Mouse (Mus musculus) erythroid progenitor cell, adult 5-6 weeks (primary cell): ENCODE measurements around the gene Slc9a3r2. TPM values are rescaled to one million over a fixed set of nuclear protein-coding genes. Genes with fewer than 3 reads are reported as not detected.

Experiments
- ATAC-seq: replicated peaks from 2 replicates; pipeline ENCODE4 v1.8.0; 2016; ENCODE audit warnings: moderate number of reproducible peaks, mild to moderate bottlenecking, moderate TSS enrichment, inconsistent platforms; ENCODE audit not compliant: poor library complexity, low FRiP score, severe bottlenecking
- total RNA-seq, 2 experiments: library from RNA; stranded (forward) in 1 of 2; stranded (reverse) in 1 of 2; fragments of 150-400 nt in 1 of 2; fragments of 186-747, 209-891 nt in 1 of 2; gene quantifications; 2 replicates each; pipeline versions ENCODE4 v1.2.3 to v1.2.4; 2015 to 2017; ENCODE audit warnings: low replicate concordance in 2 of 2

Slc9a3r2 gene
- total RNA-seq, 2 experiments from 2014 or later, result 0.84 TPM; not detected in 1

GRCm38 (mm10) chr17:24640581-24640980 lies 9.5 kb downstream of the Slc9a3r2 start:
- no peak for ATAC-seq

GRCm38 (mm10) chr17:24640119-24640518 lies 10.0 kb downstream of the Slc9a3r2 start:
- ATAC-seq, result no peak

DNA sequence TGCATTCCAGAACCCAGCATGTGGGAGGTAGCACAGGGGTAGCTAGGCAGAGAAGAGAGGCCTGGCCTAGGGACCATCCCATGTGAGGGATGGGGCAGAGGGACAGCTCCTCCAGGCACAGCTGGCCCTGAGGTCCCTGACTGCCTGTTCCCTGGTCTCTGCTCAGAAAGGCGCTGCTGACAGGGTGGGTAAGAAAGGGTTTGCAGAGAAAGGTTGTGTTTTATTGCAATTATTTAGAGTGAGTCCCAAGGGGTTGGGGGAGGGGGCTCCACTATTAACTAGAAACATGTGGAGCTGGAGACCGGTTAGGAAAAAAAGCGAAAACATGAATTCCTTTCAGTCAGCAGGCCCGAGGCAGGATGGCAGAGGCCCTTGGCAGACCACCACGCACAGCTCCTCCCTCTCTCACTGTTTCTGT lies 10.5 kb downstream of the Slc9a3r2 start:
- no peak for ATAC-seq

GRCm38 (mm10) chr17:24638840-24639239 lies 11.3 kb downstream of the Slc9a3r2 start:
- ATAC-seq, result no peak

GRCm38 (mm10) chr17:24638214-24638613 lies 11.9 kb downstream of the Slc9a3r2 start:
- ATAC-seq, result no peak

DNA sequence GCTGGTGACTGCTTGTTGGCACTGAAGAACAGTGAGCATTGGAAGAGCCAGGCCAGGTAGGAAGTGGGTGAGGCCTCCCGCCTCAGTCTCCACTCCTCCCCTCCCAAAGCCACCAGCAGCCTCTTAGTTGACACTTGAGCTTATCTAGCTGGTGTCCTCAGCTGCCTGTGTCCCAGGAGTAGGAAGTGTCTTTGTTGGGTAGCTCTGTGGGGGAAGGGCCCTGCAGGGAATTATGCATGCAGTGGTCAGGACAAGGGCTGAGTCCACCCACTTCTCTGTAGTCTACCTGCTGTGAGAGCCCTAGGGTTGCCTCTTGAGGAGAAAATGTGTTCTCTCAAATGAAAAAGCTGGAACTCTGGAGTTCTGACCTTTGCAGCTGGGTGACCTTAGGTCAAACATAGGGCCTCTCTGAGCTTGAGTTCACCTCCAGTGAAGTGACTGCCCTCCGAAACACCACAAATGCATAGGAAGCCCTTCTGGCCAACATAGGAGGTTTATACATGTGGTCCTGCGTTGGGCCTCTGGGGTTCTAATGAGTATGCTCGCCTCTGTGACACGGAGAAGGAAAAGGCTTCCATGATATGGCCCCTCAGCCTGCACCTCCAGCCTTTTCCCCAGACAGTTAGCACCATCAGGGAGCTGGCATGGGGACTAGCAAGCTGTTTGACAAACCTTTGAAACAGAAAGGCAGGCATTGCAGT lies 13.2 kb downstream of the Slc9a3r2 start:
- no peak for ATAC-seq

- no peak for ATAC-seq
Measured at GRCm38 (mm10) chr17:24635694-24636093, 14.4 kb downstream of the Slc9a3r2 start.

GRCm38 (mm10) chr17:24635024-24635423 lies 15.1 kb downstream of the Slc9a3r2 start:
- ATAC-seq, result no peak

- ATAC-seq, result no peak
Measured at GRCm38 (mm10) chr17:24633831-24634230, 16.3 kb downstream of the Slc9a3r2 start.

DNA sequence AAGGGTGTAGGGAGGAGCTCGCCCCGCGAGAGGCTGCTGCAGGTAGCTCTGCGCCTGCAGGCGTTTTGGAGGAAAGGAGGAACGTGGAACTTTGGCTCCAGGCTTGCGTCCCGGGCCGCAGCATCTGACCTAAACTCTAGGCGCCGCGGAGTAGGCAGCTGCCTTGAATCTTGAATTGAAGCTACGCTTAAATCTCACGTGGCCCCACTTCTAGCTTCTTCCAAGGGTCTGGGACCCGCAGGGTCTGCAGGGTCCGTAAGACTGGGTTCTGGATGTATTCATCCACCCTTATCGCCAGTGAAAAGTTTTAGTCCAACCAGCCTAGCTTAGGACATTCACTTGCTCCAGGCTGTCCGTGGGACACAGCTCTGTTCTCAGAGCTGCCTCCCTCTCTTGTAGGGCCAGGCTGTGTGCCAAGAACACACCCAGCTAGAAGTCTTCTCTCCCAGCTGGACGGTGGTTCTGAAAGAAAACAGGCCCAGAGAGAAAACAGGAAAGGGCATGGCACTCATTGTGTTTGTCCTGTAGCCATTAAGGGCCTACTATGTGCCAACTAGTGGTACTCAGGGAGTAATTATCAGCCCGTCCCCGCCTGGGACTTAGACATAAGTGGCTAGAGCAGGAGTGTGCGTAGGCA lies 17.2 kb downstream of the Slc9a3r2 start:
- peak; percentile 64 for ATAC-seq

DNA sequence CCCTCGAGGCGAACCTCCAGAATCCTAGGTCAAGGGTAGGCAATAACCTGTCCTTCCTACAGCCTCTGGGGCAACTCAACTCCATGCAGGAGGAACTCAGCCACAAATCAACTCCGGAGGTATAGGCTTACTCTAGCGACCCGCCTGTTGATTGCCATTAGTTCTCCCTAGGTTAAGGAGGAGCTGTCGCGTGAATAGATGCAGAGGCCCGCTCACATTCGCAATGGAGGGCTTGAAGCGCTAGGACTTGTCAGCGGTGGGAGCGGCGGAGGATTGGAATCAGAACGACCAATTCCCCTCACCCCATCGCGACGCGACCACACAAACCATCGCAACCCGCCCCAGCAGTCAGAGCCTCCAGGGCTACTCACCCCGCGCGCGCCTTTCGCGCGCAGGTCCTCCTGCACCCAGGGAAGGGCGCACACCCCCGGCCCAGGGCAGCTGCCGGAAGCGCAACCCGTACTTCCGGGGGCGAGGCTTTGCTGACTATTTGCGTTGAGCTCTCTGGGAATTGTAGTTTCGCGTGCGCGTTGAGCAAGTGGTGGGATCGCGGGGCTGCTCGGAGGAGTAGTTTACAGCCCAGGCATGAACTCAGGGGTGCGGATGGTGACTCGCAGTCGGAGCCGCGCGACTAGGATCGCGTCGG lies 17.8 kb downstream of the Slc9a3r2 start, which contains the start of the genes Tsc2 and Nthl1:
Gene Tsc2, minus strand, starts transcription at position 464 of the 646 bp plus-strand sequence.
Gene Nthl1, plus strand, starts transcription at position 514 of the 646 bp plus-strand sequence.
- peak; percentile 74 for ATAC-seq

DNA sequence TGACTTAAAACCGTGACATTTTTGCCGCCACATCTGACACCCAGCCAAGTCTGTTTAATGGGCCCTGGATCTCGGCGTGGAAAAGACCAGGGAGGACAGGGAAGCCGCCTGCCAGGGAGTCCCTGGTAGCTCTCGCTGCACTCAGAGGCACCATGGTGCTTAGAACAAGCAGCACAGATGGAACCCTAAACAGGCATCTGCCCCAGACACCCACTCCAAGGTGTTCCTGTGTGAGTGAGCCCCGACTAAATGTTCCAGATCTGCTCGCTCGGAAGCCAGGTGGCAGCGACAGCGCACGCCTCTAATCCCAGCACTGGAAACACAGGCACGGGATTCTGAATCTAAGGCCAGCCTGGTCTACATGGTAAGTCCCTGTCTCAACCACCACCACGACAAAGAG lies 20.1 kb downstream of the Slc9a3r2 start:
- ATAC-seq, result no peak

DNA sequence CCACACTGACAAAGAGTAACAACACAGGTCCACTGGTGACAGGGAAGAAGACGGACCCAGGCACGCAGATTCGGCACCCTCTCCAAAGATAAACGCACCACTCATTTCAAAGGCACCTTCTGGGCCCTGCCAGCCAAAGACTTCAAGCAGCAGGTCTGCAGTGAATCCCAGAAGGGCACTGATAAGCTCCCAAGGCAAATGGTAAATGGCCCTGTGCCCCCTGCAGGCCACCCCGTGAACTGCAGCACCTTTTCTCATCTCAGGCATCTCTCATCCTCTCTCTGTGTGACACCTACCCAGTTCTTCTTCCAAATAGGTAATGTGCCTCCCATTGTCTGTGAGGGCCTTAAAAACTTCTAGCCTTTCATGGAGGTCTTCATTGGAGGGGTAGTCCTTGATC lies 21.5 kb downstream of the Slc9a3r2 start:
- peak; percentile 76 for ATAC-seq

DNA sequence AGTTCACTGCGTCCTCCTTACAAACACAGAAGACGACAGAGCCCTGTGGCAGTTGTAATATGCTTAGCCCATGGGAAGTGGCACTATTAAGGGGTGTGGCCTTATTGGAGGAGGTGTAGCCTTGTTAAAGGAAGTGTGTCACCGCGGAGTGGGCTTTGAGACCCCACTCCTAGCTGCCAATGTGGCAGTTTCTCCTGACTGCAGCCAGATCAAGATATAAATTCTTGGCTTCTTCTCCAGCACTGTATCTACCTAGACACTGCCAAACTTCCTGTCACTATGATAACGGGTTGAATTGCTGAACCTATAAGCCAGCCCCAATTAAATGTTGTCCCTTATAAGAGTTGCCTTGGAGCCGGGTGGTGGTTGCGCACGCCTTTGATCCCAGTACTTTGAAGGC lies 24.7 kb downstream of the Slc9a3r2 start:
- no peak for ATAC-seq

- peak; percentile 93 for ATAC-seq
Measured at GRCm38 (mm10) chr17:24617561-24618194, 32.4 kb downstream of the Slc9a3r2 start.

- no peak for ATAC-seq
Measured at GRCm38 (mm10) chr17:24610711-24611110, 39.4 kb downstream of the Slc9a3r2 start.

DNA sequence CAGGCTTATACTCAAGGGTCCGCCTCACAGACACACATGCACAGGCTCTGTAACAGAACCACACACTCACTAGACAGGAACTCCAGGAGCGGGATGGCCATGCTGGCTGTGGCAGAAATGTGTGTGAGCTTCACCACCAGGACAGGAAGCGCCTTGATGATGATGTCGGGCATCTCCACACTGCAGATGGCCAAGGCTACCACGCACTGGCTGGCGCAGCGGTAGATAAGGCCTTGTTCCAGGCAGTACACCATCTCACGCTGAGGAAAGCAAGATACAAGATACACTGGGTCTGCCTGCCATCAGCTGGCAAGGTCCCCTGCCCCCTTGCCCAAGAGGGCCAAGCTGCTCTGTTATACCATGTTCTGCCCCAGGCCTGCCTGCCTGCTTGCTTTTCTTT lies 41.3 kb downstream of the Slc9a3r2 start:
- peak; percentile 86 for ATAC-seq

DNA sequence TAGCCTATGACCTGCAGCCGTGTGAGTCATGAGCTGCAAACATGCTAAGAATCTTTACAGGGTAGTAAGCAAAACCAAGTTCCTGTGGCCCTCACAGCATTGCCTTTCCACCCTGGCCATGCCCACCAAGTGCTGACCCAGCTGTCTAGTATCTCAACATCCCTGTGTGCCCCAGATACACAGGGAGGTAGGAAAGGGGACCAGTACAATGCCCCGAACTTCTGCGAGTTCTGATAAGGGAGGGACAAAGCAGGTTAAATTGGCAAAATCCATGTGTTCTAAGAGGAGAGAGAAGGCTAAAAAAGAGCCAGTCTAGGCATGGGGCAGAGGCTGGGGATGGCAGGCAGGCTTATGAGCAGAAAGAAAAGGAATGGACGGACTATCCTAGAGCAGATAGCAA lies 41.8 kb downstream of the Slc9a3r2 start:
- ATAC-seq, result no peak; the same call in 1 of the 2 replicates

GRCm38 (mm10) chr17:24604557-24604956 lies 45.6 kb downstream of the Slc9a3r2 start:
- ATAC-seq, result no peak

DNA sequence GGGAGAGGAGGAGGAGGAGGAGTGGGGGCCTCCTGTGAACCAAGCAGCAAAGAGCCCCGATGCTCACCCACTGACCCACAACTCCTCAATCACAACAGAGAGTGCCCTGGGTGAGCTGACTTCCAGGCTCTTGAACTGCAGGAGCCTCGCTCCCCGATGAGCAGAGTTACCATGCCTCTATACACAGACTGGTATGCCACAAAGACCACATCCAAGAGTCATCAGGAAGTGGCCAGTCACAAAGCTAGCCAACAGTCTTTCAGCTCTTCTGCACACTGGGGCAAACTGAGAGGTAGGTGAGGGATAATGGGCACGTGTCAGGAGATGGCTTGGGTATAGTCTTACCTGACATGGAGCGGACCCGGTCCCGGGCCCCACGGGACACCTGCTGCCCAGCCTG lies 46.2 kb downstream of the Slc9a3r2 start:
- no peak for ATAC-seq
